Mouse (Mus musculus): Measurements from ENCODE around the gene Fblim1. TPM values are rescaled to one million over a fixed set of nuclear protein-coding genes. Genes with fewer than 3 reads are reported as not detected.

The Fblim1 gene
- polyA plus RNA-seq, 1 experiment from 2014 or later: 29.1 TPM

- WGBS: 78% methylated on average over 6 of the region's 6 CpGs
- no peaks in the 10 kb centered on the region for H3K36me3 ChIP-seq (ENCODE audit: control insufficient read depth, insufficient read depth, low read length)
- ATAC-seq (ENCODE audit: low read depth): no peak
These were observed 3.6 kb upstream of the Fblim1 start for GRCm38 (mm10) chr4:141609538-141609937.

GRCm38 (mm10) chr4:141605421-141605820 lies 475 bp downstream of the Fblim1 start:
- 93% methylated on average over 5 of the region's 5 CpGs for WGBS
- no peak overlapping the region for H3K9ac ChIP-seq (replicated peaks; ENCODE audit: low read depth, low read length)
- no peaks in the 10 kb centered on the region for H3K36me3 ChIP-seq (ENCODE audit: control insufficient read depth, insufficient read depth, low read length)
- H3K27ac ChIP-seq (ENCODE audit: low read depth, low read length): no peak overlapping the region
- no peak overlapping the region for H3K4me3 ChIP-seq (ENCODE audit: low read depth, low read length)
- H3K4me2 ChIP-seq (ENCODE audit: low read depth, low read length): no peak overlapping the region
- H3K27me3 ChIP-seq (ENCODE audit: control insufficient read depth, insufficient read depth, low read length): no peaks in the 10 kb centered on the region
- no peaks in the 10 kb centered on the region for H3K9me3 ChIP-seq (ENCODE audit: control insufficient read depth, low read length)
- H3K4me1 ChIP-seq (ENCODE audit: control insufficient read depth, insufficient read depth, low read length): no peaks in the 10 kb centered on the region
- no peak for ATAC-seq (ENCODE audit: low read depth)

More at GRCm38 (mm10) chr4:141609538-141609937, 3.6 kb upstream of the Fblim1 start:
- H3K4me2 ChIP-seq (ENCODE audit: low read depth, low read length): no peak overlapping the region
- H3K9me3 ChIP-seq (ENCODE audit: control insufficient read depth, low read length): no peaks in the 10 kb centered on the region
- H3K4me3 ChIP-seq (ENCODE audit: low read depth, low read length): no peak overlapping the region
- H3K27ac ChIP-seq (ENCODE audit: low read depth, low read length): no peak overlapping the region
- H3K9ac ChIP-seq (replicated peaks; ENCODE audit: low read depth, low read length): no peak overlapping the region
- no peaks in the 10 kb centered on the region for H3K4me1 ChIP-seq (ENCODE audit: control insufficient read depth, insufficient read depth, low read length)
- no peaks in the 10 kb centered on the region for H3K27me3 ChIP-seq (ENCODE audit: control insufficient read depth, insufficient read depth, low read length)

GRCm38 (mm10) chr4:141604493-141604892 lies 1.4 kb downstream of the Fblim1 start:
- peaks cover 3% of the 10 kb centered on the region; the same call in 1 of the 2 replicates for H3K4me1 ChIP-seq (ENCODE audit: control insufficient read depth, insufficient read depth, low read length)
- no peak overlapping the region for H3K4me2 ChIP-seq (ENCODE audit: low read depth, low read length)
- H3K27ac ChIP-seq (ENCODE audit: low read depth, low read length): no peak overlapping the region
- 75% methylated on average over 8 of the region's 8 CpGs for WGBS
- ATAC-seq (ENCODE audit: low read depth): no peak
- no peaks in the 10 kb centered on the region for H3K36me3 ChIP-seq (ENCODE audit: control insufficient read depth, insufficient read depth, low read length)
- no peak overlapping the region for H3K9ac ChIP-seq (replicated peaks; ENCODE audit: low read depth, low read length)
- peaks cover 3% of the 10 kb centered on the region; the same call in 1 of the 2 replicates for H3K27me3 ChIP-seq (ENCODE audit: control insufficient read depth, insufficient read depth, low read length)
- no peaks in the 10 kb centered on the region for H3K9me3 ChIP-seq (ENCODE audit: control insufficient read depth, low read length)
- H3K4me3 ChIP-seq (ENCODE audit: low read depth, low read length): no peak overlapping the region

GRCm38 (mm10) chr4:141603921-141604320 lies 2.0 kb downstream of the Fblim1 start:
- WGBS: 75% methylated on average over 4 of the region's 4 CpGs
- no peak overlapping the region for H3K4me2 ChIP-seq (ENCODE audit: low read depth, low read length)
- H3K4me1 ChIP-seq (ENCODE audit: control insufficient read depth, insufficient read depth, low read length): peaks cover 3% of the 10 kb centered on the region
- H3K27me3 ChIP-seq (ENCODE audit: control insufficient read depth, insufficient read depth, low read length): peaks cover 3% of the 10 kb centered on the region; the same call in 1 of the 2 replicates
- no peaks in the 10 kb centered on the region for H3K36me3 ChIP-seq (ENCODE audit: control insufficient read depth, insufficient read depth, low read length)
- H3K9me3 ChIP-seq (ENCODE audit: control insufficient read depth, low read length): no peaks in the 10 kb centered on the region
- no peak overlapping the region for H3K9ac ChIP-seq (replicated peaks; ENCODE audit: low read depth, low read length)
- no peak for ATAC-seq (ENCODE audit: low read depth)
- no peak overlapping the region for H3K27ac ChIP-seq (ENCODE audit: low read depth, low read length)
- H3K4me3 ChIP-seq (ENCODE audit: low read depth, low read length): no peak overlapping the region

- H3K9ac ChIP-seq (replicated peaks; ENCODE audit: low read depth, low read length): no peak overlapping the region
- ATAC-seq (ENCODE audit: low read depth): no peak
- 91% methylated on average over 11 of the region's 11 CpGs for WGBS
- no peak overlapping the region for H3K27ac ChIP-seq (ENCODE audit: low read depth, low read length)
- H3K9me3 ChIP-seq (ENCODE audit: control insufficient read depth, low read length): no peaks in the 10 kb centered on the region
- H3K27me3 ChIP-seq (ENCODE audit: control insufficient read depth, insufficient read depth, low read length): peaks cover 3% of the 10 kb centered on the region; the same call in 1 of the 2 replicates
- no peaks in the 10 kb centered on the region for H3K36me3 ChIP-seq (ENCODE audit: control insufficient read depth, insufficient read depth, low read length)
- no peak overlapping the region for H3K4me2 ChIP-seq (ENCODE audit: low read depth, low read length)
- no peak overlapping the region for H3K4me3 ChIP-seq (ENCODE audit: low read depth, low read length)
- peaks cover 10% of the 10 kb centered on the region for H3K4me1 ChIP-seq (ENCODE audit: control insufficient read depth, insufficient read depth, low read length)
These were observed 3.2 kb downstream of the Fblim1 start for GRCm38 (mm10) chr4:141602523-141603223.

GRCm38 (mm10) chr4:141601148-141601862 lies 4.6 kb downstream of the Fblim1 start:
- no peak overlapping the region for H3K4me2 ChIP-seq (ENCODE audit: low read depth, low read length)
- no peak overlapping the region for H3K9ac ChIP-seq (replicated peaks; ENCODE audit: low read depth, low read length)
- no peak overlapping the region for H3K27ac ChIP-seq (ENCODE audit: low read depth, low read length)
- H3K27me3 ChIP-seq (ENCODE audit: control insufficient read depth, insufficient read depth, low read length): peaks cover 3% of the 10 kb centered on the region; the same call in 1 of the 2 replicates
- no peak for ATAC-seq (ENCODE audit: low read depth)
- H3K36me3 ChIP-seq (ENCODE audit: control insufficient read depth, insufficient read depth, low read length): no peaks in the 10 kb centered on the region
- no peaks in the 10 kb centered on the region for H3K9me3 ChIP-seq (ENCODE audit: control insufficient read depth, low read length)
- 74% methylated on average over 12 of the region's 12 CpGs for WGBS
- H3K4me1 ChIP-seq (ENCODE audit: control insufficient read depth, insufficient read depth, low read length): peaks cover 10% of the 10 kb centered on the region
- no peak overlapping the region for H3K4me3 ChIP-seq (ENCODE audit: low read depth, low read length)

GRCm38 (mm10) chr4:141600364-141600763 lies 5.5 kb downstream of the Fblim1 start:
- Histone ChIP-seq H3K4me3 (ENCODE audit: low read depth, low read length) (peak overlapping the region; percentile 55; the same call in 1 of the 2 replicates), H3K4me2 (ENCODE audit: low read depth, low read length) (peak overlapping the region; percentile 78; the same call in 1 of the 2 replicates), H3K36me3 (ENCODE audit: control insufficient read depth, insufficient read depth, low read length) (no peaks in the 10 kb centered on the region), H3K9me3 (ENCODE audit: control insufficient read depth, low read length) (no peaks in the 10 kb centered on the region), H3K9ac (replicated peaks; ENCODE audit: low read depth, low read length) (no peak overlapping the region), H3K27me3 (ENCODE audit: control insufficient read depth, insufficient read depth, low read length) (peaks cover 3% of the 10 kb centered on the region; the same call in 1 of the 2 replicates), H3K27ac (ENCODE audit: low read depth, low read length) (no peak overlapping the region), H3K4me1 (ENCODE audit: control insufficient read depth, insufficient read depth, low read length) (peaks cover 10% of the 10 kb centered on the region)
- ATAC-seq (ENCODE audit: low read depth): no peak
- WGBS: 29% methylated on average over 6 of the region's 6 CpGs

- 0 out of 2 replicates have a peak overlapping the region, but pooled peaks have one; percentile 16 for H3K27ac ChIP-seq (ENCODE audit: low read depth, low read length)
- H3K9me3 ChIP-seq (ENCODE audit: control insufficient read depth, low read length): no peaks in the 10 kb centered on the region
- peak overlapping the region; percentile 78 for H3K4me2 ChIP-seq (ENCODE audit: low read depth, low read length)
- H3K9ac ChIP-seq (replicated peaks; ENCODE audit: low read depth, low read length): peak overlapping the region; percentile 71
- H3K36me3 ChIP-seq (ENCODE audit: control insufficient read depth, insufficient read depth, low read length): no peaks in the 10 kb centered on the region
- peaks cover 10% of the 10 kb centered on the region for H3K4me1 ChIP-seq (ENCODE audit: control insufficient read depth, insufficient read depth, low read length)
- peak; percentile 28 for ATAC-seq (ENCODE audit: low read depth)
- WGBS: under 1% methylated on average over 48 of the region's 57 CpGs
- peak overlapping the region; percentile 55 for H3K4me3 ChIP-seq (ENCODE audit: low read depth, low read length)
- peaks cover 3% of the 10 kb centered on the region; the same call in 1 of the 2 replicates for H3K27me3 ChIP-seq (ENCODE audit: control insufficient read depth, insufficient read depth, low read length)
These were observed 6.4 kb downstream of the Fblim1 start for GRCm38 (mm10) chr4:141599251-141600141.
